Mouse (Mus musculus) intestine, postnatal 0 days (tissue): Measurements from ENCODE around the gene H2-Oa. TPM values are rescaled to one million over a fixed set of nuclear protein-coding genes. Genes with fewer than 3 reads are reported as not detected.

Experiments used
- ATAC-seq: fragments of 200-750 bp; cut with Nextera tagmentation; 2 replicates; pipeline ENCODE4 v1.8.0; 2017; ENCODE audit warnings: mild to moderate bottlenecking, moderate TSS enrichment, moderate library complexity
- H3K27ac ChIP-seq: fragments of 300-500 bp; sonication (generic); 2 replicates; pipeline ENCODE4 v1.5.1; 2014; ENCODE audit warnings: mild to moderate bottlenecking, low read depth, low read length, moderate library complexity
- H3K27me3 ChIP-seq: fragments of 300-500 bp; sonication (generic); replicated peaks from 2 replicates; pipeline ENCODE4 v1.6.1; 2014; ENCODE audit warnings: low read length, mixed read lengths; ENCODE audit not compliant: control insufficient read depth, insufficient read depth
- H3K36me3 ChIP-seq: fragments of 300-500 bp; sonication (generic); 2 replicates; pipeline ENCODE4 v1.6.1; 2014; ENCODE audit warnings: mild to moderate bottlenecking, moderate library complexity; ENCODE audit not compliant: control insufficient read depth, insufficient read depth
- H3K4me1 ChIP-seq: fragments of 300-500 bp; sonication (generic); replicated peaks from 2 replicates; pipeline ENCODE4 v1.6.1; 2014; ENCODE audit warnings: antibody characterized with exemption, low read length, mixed read lengths; ENCODE audit not compliant: control insufficient read depth, insufficient read depth
- H3K4me2 ChIP-seq: fragments of 300-500 bp; sonication (generic); replicated peaks from 2 replicates; pipeline ENCODE4 v1.6.1; 2014; ENCODE audit warnings: low read depth, mild to moderate bottlenecking, moderate library complexity
- H3K4me3 ChIP-seq: fragments of 300-500 bp; sonication (generic); 2 replicates; pipeline ENCODE4 v1.5.1; 2014; ENCODE audit warnings: low read depth, low read length
- H3K9ac ChIP-seq: fragments of 300-500 bp; sonication (generic); 2 replicates; pipeline ENCODE4 v1.6.1; 2014; ENCODE audit warnings: mild to moderate bottlenecking, low read depth, low read length
- H3K9me3 ChIP-seq: fragments of 300-500 bp; sonication (generic); 2 replicates; pipeline ENCODE4 v1.6.1; 2016; ENCODE audit warnings: mixed run types; ENCODE audit not compliant: control insufficient read depth
- CTCF ChIP-seq: sonication (generic); IDR thresholded peaks from 2 replicates; pipeline ENCODE4 v1.5.1; 2016; ENCODE audit warnings: low read depth, mild to moderate bottlenecking, control low read depth, antibody characterized with exemption, moderate library complexity
- WGBS: fragments of 180-500 bp; shearing (Covaris S2); extraction: QIAGEN DNeasy Blood & Tissue Kit; methylation state at CpG from one replicate; pipeline ENCODE4 v1.1.7; 2014; 5-methylcytosine and 5-hydroxymethylcytosine counted together
- polyA plus RNA-seq: library from polyadenylated mRNA; unstranded; fragments of >200 nt; fragmentation: Nextera tagmentation; extraction: Ambion mirVana; gene quantifications from 2 replicates; pipeline ENCODE4 v1.2.1, GENCODE M21; 2015

The H2-Oa gene
- polyA plus RNA-seq, 1 experiment from 2014 or later = 0.25 TPM

DNA sequence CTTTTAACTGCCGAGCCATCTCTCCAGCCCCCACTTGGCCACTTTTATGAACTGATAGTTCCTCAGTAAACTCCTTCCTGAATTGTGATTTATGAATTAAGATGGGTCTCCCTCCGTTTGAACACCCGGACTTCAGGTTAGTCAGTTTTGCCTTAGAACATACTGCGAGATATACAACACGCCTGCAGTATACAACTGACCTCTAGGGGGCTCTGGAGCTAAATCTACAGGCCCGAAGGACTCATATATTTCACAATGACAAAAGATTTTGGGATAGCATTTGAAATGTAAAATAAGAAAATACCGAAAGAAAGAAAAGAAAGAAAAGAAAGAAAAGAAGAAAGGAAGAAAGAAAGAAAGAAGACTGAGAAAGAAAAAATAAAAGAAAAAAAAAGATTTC, 16.9 kb upstream of the H2-Oa start:
- Histone ChIP-seq H3K27ac (no peak overlapping the region), H3K9me3 (no peaks in the 10 kb centered on the region), H3K9ac (no peak overlapping the region), H3K4me3 (no peak overlapping the region), H3K4me2 (no peak overlapping the region), H3K4me1 (no peaks in the 10 kb centered on the region), H3K27me3 (peaks cover 24% of the 10 kb centered on the region), H3K36me3 (no peaks in the 10 kb centered on the region)
- TF ChIP-seq CTCF = peak; percentile 72
- 42% methylated on average over 7 of the region's 7 CpGs for WGBS
- ATAC-seq = no peak

DNA sequence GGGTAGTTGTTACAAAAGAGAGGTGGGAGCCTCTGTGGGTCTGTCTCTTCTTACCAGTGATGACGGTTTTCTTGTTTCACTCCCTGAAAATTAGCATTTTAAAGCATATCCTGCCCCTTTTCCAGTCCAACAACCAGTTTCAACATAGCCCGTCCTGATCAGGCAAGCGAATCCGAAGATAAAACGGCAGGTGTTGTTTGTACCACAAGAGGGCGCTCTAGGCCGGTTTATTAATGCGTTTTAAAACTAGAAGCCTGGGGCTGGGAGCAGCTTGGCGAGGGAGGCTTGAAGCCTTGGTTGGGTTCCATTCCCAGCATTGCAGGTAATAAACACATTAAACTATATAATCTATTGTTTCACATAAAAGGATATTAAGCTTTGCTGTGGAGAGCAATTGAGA, 14.6 kb upstream of the H2-Oa start:
- no peak overlapping the region for H3K4me3 ChIP-seq
- TF ChIP-seq CTCF = peak; percentile 82
- H3K4me1 ChIP-seq = no peaks in the 10 kb centered on the region
- no peak overlapping the region for H3K27ac ChIP-seq
- H3K4me2 ChIP-seq = no peak overlapping the region
- no peak for ATAC-seq
- H3K27me3 ChIP-seq = peaks cover 24% of the 10 kb centered on the region
- H3K9ac ChIP-seq = no peak overlapping the region
- H3K36me3 ChIP-seq = no peaks in the 10 kb centered on the region
- H3K9me3 ChIP-seq = no peaks in the 10 kb centered on the region
- WGBS = 2% methylated on average over 9 of the region's 9 CpGs

DNA sequence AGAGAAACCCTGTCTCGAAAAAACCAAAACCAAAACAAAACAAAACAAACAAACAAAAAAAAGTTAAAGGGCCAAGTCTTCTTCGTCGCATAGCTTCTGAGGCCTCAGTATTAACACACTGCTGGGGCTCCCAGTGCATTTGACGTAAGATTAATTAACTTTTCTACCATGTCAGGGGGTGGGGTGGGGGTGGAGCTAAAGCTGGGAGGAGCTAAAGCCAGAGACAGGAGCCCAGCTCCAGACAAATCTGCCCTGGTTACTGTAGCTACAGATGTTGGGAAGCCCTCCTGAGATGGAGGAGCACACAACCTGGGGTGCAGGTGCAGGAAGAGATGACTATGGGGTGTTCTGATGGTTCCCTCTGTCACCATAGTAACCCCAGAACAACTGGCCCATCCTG, 14.0 kb upstream of the H2-Oa start:
- ATAC-seq = no peak
- H3K4me3 ChIP-seq = no peak overlapping the region
- WGBS = 55% methylated on average over 4 of the region's 4 CpGs

DNA sequence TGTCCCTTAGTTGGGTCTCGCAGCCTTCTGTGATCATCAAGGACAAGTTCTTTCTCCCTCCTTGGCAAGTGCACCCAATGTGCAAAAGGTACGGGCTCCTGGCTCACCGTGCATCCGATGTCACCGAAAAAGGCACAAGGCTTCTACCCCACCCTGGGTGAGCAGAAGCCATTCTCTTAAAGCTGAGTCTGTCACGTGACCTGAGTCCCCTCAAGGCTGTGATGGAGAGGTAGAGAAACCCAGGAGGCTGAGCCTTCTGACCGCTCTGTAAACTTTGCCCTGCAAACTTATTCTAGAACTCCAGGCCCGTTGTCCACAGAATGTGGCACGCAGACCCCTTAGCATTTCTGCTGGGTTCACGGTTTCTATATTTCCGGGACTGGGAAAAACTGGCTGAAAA, 13.1 kb upstream of the H2-Oa start:
- Histone ChIP-seq H3K36me3 (no peaks in the 10 kb centered on the region), H3K4me3 (no peak overlapping the region), H3K27ac (no peak overlapping the region), H3K9ac (no peak overlapping the region), H3K9me3 (no peaks in the 10 kb centered on the region), H3K4me1 (no peaks in the 10 kb centered on the region), H3K27me3 (peaks cover 24% of the 10 kb centered on the region), H3K4me2 (no peak overlapping the region)
- ATAC-seq = no peak
- 88% methylated on average over 11 of the region's 11 CpGs for WGBS
- TF ChIP-seq CTCF = no peak

More for the DNA sequence above, 14.0 kb upstream of the H2-Oa start:
- Histone ChIP-seq H3K9me3 (no peaks in the 10 kb centered on the region), H3K9ac (no peak overlapping the region), H3K27me3 (peaks cover 24% of the 10 kb centered on the region), H3K4me2 (no peak overlapping the region), H3K36me3 (no peaks in the 10 kb centered on the region), H3K27ac (no peak overlapping the region), H3K4me1 (no peaks in the 10 kb centered on the region)
- TF ChIP-seq CTCF = no peak

DNA sequence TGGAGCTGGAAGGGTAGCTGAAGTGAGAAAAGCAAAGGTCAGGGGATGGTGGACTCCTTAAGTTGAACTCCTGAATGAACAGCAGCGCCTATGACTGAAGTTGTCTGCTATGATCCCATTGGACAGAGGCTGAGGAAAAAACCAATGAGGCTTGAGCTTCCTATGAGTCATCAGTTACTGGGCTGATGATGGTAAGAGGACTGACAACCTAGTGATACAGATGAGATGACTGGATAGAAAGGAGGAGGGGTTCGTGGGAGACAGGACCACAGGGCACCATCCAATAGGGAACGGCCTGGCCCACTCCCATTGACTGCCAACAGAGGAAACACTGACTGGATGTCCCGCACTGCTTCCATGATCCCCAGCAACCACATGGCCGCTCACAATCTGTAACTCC, 12.5 kb upstream of the H2-Oa start:
- H3K9me3 ChIP-seq = no peaks in the 10 kb centered on the region
- 25% methylated on average over 5 of the region's 5 CpGs for WGBS
- ATAC-seq = peak; percentile 69
- H3K4me1 ChIP-seq = no peaks in the 10 kb centered on the region
- no peaks in the 10 kb centered on the region for H3K36me3 ChIP-seq
- H3K4me2 ChIP-seq = no peak overlapping the region
- H3K27ac ChIP-seq = no peak overlapping the region
- no peak for TF ChIP-seq CTCF
- H3K27me3 ChIP-seq = peaks cover 24% of the 10 kb centered on the region
- no peak overlapping the region for H3K9ac ChIP-seq
- no peak overlapping the region for H3K4me3 ChIP-seq

DNA sequence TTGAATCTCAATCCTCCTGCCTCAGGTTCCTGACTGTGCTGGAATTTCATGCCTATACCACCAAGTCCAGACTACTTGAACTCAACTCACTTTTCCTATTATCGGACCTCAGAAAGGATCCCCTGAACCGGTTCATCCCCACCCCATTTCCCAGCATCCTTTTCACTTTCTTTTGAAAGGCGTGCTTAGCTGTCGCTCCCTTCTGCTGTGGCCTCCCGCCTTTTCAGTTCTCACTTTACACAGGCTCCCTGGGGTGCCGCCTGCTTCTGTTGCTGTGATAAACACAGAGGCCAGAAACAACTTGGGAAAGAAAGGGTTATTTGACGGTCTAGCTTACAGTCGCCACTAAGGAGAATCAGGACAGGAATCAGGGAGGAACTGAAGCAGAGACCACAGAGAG, 9.0 kb upstream of the H2-Oa start:
- Histone ChIP-seq H3K9ac (no peak overlapping the region), H3K27ac (no peak overlapping the region), H3K36me3 (no peaks in the 10 kb centered on the region), H3K9me3 (no peaks in the 10 kb centered on the region), H3K4me1 (no peaks in the 10 kb centered on the region), H3K27me3 (no peaks in the 10 kb centered on the region), H3K4me3 (no peak overlapping the region), H3K4me2 (no peak overlapping the region)
- no peak for ATAC-seq
- TF ChIP-seq CTCF = no peak
- 10% methylated on average over 8 of the region's 8 CpGs for WGBS

DNA sequence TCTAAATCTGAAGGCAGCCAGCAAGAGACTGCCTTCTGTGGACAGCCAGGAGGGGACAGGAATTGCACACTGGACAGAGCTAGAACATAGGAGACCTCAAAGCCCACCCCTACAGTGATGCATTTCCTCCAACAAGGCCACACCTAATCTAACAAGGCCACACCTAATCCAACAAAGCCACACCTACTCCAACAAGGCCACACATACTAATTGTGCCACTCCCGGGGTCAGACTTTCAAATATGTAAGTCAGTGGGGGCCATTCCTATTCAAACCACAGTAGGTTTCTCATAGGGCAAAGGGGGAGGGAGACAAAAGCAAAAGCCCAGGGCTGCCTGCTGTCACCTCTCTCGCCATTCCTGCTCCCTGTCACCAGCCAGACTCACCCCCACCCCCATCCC, 4.8 kb upstream of the H2-Oa start:
- no peak for TF ChIP-seq CTCF
- Histone ChIP-seq H3K4me1 (no peaks in the 10 kb centered on the region), H3K27ac (no peak overlapping the region), H3K9ac (no peak overlapping the region), H3K4me2 (no peak overlapping the region), H3K9me3 (no peaks in the 10 kb centered on the region), H3K36me3 (no peaks in the 10 kb centered on the region), H3K27me3 (no peaks in the 10 kb centered on the region), H3K4me3 (no peak overlapping the region)
- WGBS = 59% methylated on average over 2 of the region's 2 CpGs
- ATAC-seq = no peak
